Mouse (Mus musculus) bone marrow macrophage, adult 2 months (primary cell): Measurements from ENCODE around the gene Thpo.

Source experiments
- CTCF ChIP-seq: IDR thresholded peaks from 2 replicates; pipeline ENCODE4 v1.5.1; 2012; ENCODE audit warnings: low read depth, mild to moderate bottlenecking, low read length, moderate library complexity
- POLR2A ChIP-seq: IDR thresholded peaks from 2 replicates; pipeline ENCODE4 v1.6.1; 2012; ENCODE audit warnings: mild to moderate bottlenecking, low read depth, low read length, borderline replicate concordance

- TF ChIP-seq CTCF (no peak), POLR2A (no peak)
These were observed 42.7 kb downstream of the Thpo start for GRCm38 (mm10) chr16:20691617-20692016.
